Mouse (Mus musculus): ENCODE results near the gene Robo4. TPM values are rescaled to one million over a fixed set of nuclear protein-coding genes. Genes with fewer than 3 reads are reported as not detected.

Robo4 gene
- 1.5 TPM for polyA plus RNA-seq (2014; fragmentation: Illumina TruSeq; extraction: RNeasy Lipid Tissue Mini Kit (QIAGEN cat#74804); ENCODE audit: low read depth, low replicate concordance)

GRCm38 (mm10) chr9:37401802-37402201 is at the start of gene Robo4:
Gene Robo4 (plus strand): TSS chr9:37401897.

GRCm38 (mm10) chr9:37367301-37368080 is 34.2 kb upstream of the Robo4 start, which contains the start of gene Hepacam:
Gene Hepacam (plus strand): TSS chr9:37367351.

GRCm38 (mm10) chr9:37432720-37433421 is 31.2 kb downstream of the Robo4 start, which contains the start of gene Robo3:
Gene Robo3 (minus strand): TSS chr9:37433246.

Other genes starting within 250 kb of the Robo4 start
- gene Tmem218, start 193.7 kb upstream of the Robo4 start, polyA plus RNA-seq (2014; fragmentation: Illumina TruSeq; extraction: RNeasy Lipid Tissue Mini Kit (QIAGEN cat#74804); ENCODE audit: low read depth, low replicate concordance) = 9.4 TPM
- gene Slc37a2, start 146.2 kb upstream of the Robo4 start, polyA plus RNA-seq (2014; fragmentation: Illumina TruSeq; extraction: RNeasy Lipid Tissue Mini Kit (QIAGEN cat#74804); ENCODE audit: low read depth, low replicate concordance) = 347 TPM
- gene Ccdc15, start 53.5 kb upstream of the Robo4 start, polyA plus RNA-seq (2014; fragmentation: Illumina TruSeq; extraction: RNeasy Lipid Tissue Mini Kit (QIAGEN cat#74804); ENCODE audit: low read depth, low replicate concordance) = 5.7 TPM
- 0.82 TPM for gene Hepacam, start 34.5 kb upstream of the Robo4 start, polyA plus RNA-seq (2014; fragmentation: Illumina TruSeq; extraction: RNeasy Lipid Tissue Mini Kit (QIAGEN cat#74804); ENCODE audit: low read depth, low replicate concordance)
- not detected for gene Robo3, start 31.3 kb downstream of the Robo4 start, polyA plus RNA-seq (2014; fragmentation: Illumina TruSeq; extraction: RNeasy Lipid Tissue Mini Kit (QIAGEN cat#74804); ENCODE audit: low read depth, low replicate concordance)
- gene Msantd2, start 87.4 kb downstream of the Robo4 start, polyA plus RNA-seq (2014; fragmentation: Illumina TruSeq; extraction: RNeasy Lipid Tissue Mini Kit (QIAGEN cat#74804); ENCODE audit: low read depth, low replicate concordance) = 64.3 TPM
- gene Esam, start 126.2 kb downstream of the Robo4 start, polyA plus RNA-seq (2014; fragmentation: Illumina TruSeq; extraction: RNeasy Lipid Tissue Mini Kit (QIAGEN cat#74804); ENCODE audit: low read depth, low replicate concordance) = 7.3 TPM
- 2.4 TPM for gene Vsig2, start 137.4 kb downstream of the Robo4 start, polyA plus RNA-seq (2014; fragmentation: Illumina TruSeq; extraction: RNeasy Lipid Tissue Mini Kit (QIAGEN cat#74804); ENCODE audit: low read depth, low replicate concordance)
- gene Nrgn, start 151.0 kb downstream of the Robo4 start, polyA plus RNA-seq (2014; fragmentation: Illumina TruSeq; extraction: RNeasy Lipid Tissue Mini Kit (QIAGEN cat#74804); ENCODE audit: low read depth, low replicate concordance) = 0.50 TPM
- gene Siae, start 153.8 kb downstream of the Robo4 start, polyA plus RNA-seq (2014; fragmentation: Illumina TruSeq; extraction: RNeasy Lipid Tissue Mini Kit (QIAGEN cat#74804); ENCODE audit: low read depth, low replicate concordance) = 29.7 TPM
- 9.0 TPM for gene Spa17, start 211.8 kb downstream of the Robo4 start, polyA plus RNA-seq (2014; fragmentation: Illumina TruSeq; extraction: RNeasy Lipid Tissue Mini Kit (QIAGEN cat#74804); ENCODE audit: low read depth, low replicate concordance)

Measured in sigmoid colon, adult 10 weeks (tissue).